In genomic region chr13:103735330-103736007, GRCm38 (mm10) we compare ENCODE assay signal across 14 mouse cellular contexts. TPM values are rescaled to one million over a fixed set of nuclear protein-coding genes. Genes with fewer than 3 reads are reported as not detected.
DNase-seq lines count a peak whose midpoint lies in the region; ATAC-seq and TF ChIP-seq lines count a peak whose summit lies in the region.
"Had no signal": no experiment of that assay in that cellular context is flagged by ENCODE, and none has a peak within 500 bp of the region (broad histone marks: within the 10 kb centered on the region; RNA-seq: fewer than 3 reads in every experiment).

No protein-coding gene starts in this region.

- H3K9me3 ChIP-seq in liver, embryonic 12.5 days (replicated peaks), result no peaks in the 10 kb centered on the region
- no peaks in the 10 kb centered on the region for H3K9me3 ChIP-seq in forebrain, embryonic 10.5 days
- H3K9me3 ChIP-seq: heart, embryonic 12.5 days had no signal

- peak; percentile 20 for DNase-seq in gastrocnemius, adult 2 months
- no peak for DNase-seq in gastrocnemius, adult 18-20 months (ENCODE audit: low spot score)
- DNase-seq in spleen, postnatal 10 days (ENCODE audit: low spot score in 2 of 2), result peak; percentile 10 to 53
- no peak for DNase-seq in spleen, postnatal 36 days (ENCODE audit: low spot score in 2 of 2)
- no peak for DNase-seq in left cerebral cortex, adult 2 months (ENCODE audit: extremely low spot score in 1 of 2, low spot score in 2 of 2)
- DNase-seq in forebrain, embryonic 10.5 days (ENCODE audit: extremely low spot score, low spot score), result no peak
- DNase-seq: layer of hippocampus, postnatal 36 days; lung, adult 2 months; thymus, postnatal 4 days had no signal

- no peak for TF ChIP-seq CTCF in gastrocnemius, adult 2 months (IDR thresholded peaks at IDR 0.05)
- TF ChIP-seq CTCF in left cerebral cortex, adult 2 months (IDR thresholded peaks at IDR 0.05), result no peak

- H3K27me3 ChIP-seq in liver, embryonic 12.5 days (replicated peaks), result no peaks in the 10 kb centered on the region
- H3K27me3 ChIP-seq in forebrain, embryonic 10.5 days (ENCODE audit: poor library complexity, severe bottlenecking), result no peaks in the 10 kb centered on the region
- H3K27me3 ChIP-seq: heart, embryonic 12.5 days had no signal

- peaks cover 14% of the 10 kb centered on the region for H3K4me1 ChIP-seq in liver, embryonic 12.5 days
- H3K4me1 ChIP-seq in forebrain, embryonic 10.5 days, result no peaks in the 10 kb centered on the region

- no peak overlapping the region for H3K4me3 ChIP-seq in gastrocnemius, adult 2 months
- no peak overlapping the region for H3K4me3 ChIP-seq in liver, embryonic 12.5 days
- H3K4me3 ChIP-seq in left cerebral cortex, adult 2 months, result no peak overlapping the region
- no peak overlapping the region for H3K4me3 ChIP-seq in forebrain, embryonic 10.5 days
- H3K4me3 ChIP-seq: heart, embryonic 12.5 days had no signal

- H3K9ac ChIP-seq in liver, embryonic 12.5 days, result no peak overlapping the region
- H3K9ac ChIP-seq: heart, embryonic 12.5 days had no signal

- no peak overlapping the region for H3K27ac ChIP-seq in gastrocnemius, adult 2 months
- H3K27ac ChIP-seq in liver, embryonic 12.5 days, result no peak overlapping the region
- H3K27ac ChIP-seq in left cerebral cortex, adult 2 months, result no peak overlapping the region
- H3K27ac ChIP-seq in forebrain, embryonic 10.5 days, result no peak overlapping the region

- peaks cover 57% of the 10 kb centered on the region for H3K36me3 ChIP-seq in liver, embryonic 12.5 days
- peaks cover 81% of the 10 kb centered on the region for H3K36me3 ChIP-seq in forebrain, embryonic 10.5 days (replicated peaks)

- WGBS in liver, embryonic 12.5 days (ENCODE audit: insufficient replicate concordance), result 66% methylated on average over 5 of the region's 5 CpGs
- 96% methylated on average over 5 of the region's 5 CpGs for WGBS in forebrain, embryonic 10.5 days

- peak; percentile 88 for ATAC-seq in liver, embryonic 12.5 days
- ATAC-seq in activated CD4-positive, CD25-positive, alpha-beta regulatory T cell, adult 4 months, result no peak
- ATAC-seq: forebrain, embryonic 14.5 days; midbrain, embryonic 16.5 days had no signal

- H3K4me2 ChIP-seq in liver, embryonic 12.5 days, result no peak overlapping the region
- H3K4me2 ChIP-seq: heart, embryonic 12.5 days had no signal

- intact Hi-C loops in gastrocnemius, adult 2 months (cut with DNase I), result no loop called here
- intact Hi-C loops in left cerebral cortex, adult 2 months (cut with DNase I), result no loop called here

RNA-seq across cellular contexts. Expression of gene Srek1, which starts 38.9 kb away (rescaled TPM):
- 10 to 100 TPM; 24.9 to 25.6 TPM for total RNA-seq in gastrocnemius, adult 2 months (2021)
- total RNA-seq in gastrocnemius, adult 18-20 months (2021), result 10 to 100 TPM; 18.1 to 18.3 TPM
- 39.4 and 39.9 TPM in 2 replicates for polyA plus RNA-seq in liver, embryonic 12.5 days (2016; fragmentation: Nextera tagmentation; extraction: Ambion mirVana)
- total RNA-seq in left cerebral cortex, adult 2 months (2021), result 10 to 100 TPM; 74.8 to 80.2 TPM
- 91.9 and 93.7 TPM in 2 replicates for polyA plus RNA-seq in forebrain, embryonic 10.5 days (2016; fragmentation: Nextera tagmentation; extraction: Ambion mirVana)
- polyA plus RNA-seq in activated CD4-positive, CD25-positive, alpha-beta regulatory T cell, adult 4 months (2017; shearing (Covaris generic)), result 10 to 100 TPM; 59.8 to 75.0 TPM

Comparison
In these comparisons a context has a peak if more than half of its experiments do, and no peak if none do; other contexts are left out.
1. DNase-seq: peak in gastrocnemius, adult 2 months (single experiment) and spleen, postnatal 10 days (2 of 2); none in gastrocnemius, adult 18-20 months (single experiment), spleen, postnatal 36 days (0 of 2), left cerebral cortex, adult 2 months (0 of 2) and forebrain, embryonic 10.5 days (single experiment).